Mouse (Mus musculus): Measurements from ENCODE around the gene Gm14632.
"Not testable (repeated sequence)": the region's sequence is repeated elsewhere in the genome, so short reads cannot be mapped to it uniquely, and the experiment has no call there.

Gene Gm14632

GRCm38 (mm10) chrX:30329472-30329871 is at the start of gene Gm14632:
Gene Gm14632 (plus strand): TSS chrX:30329772.
- DNase-seq (ENCODE audit: low spot score): not testable (repeated sequence)
